Mouse (Mus musculus) embryo, embryonic 10 days (tissue): Measurements from ENCODE around the gene Filip1.
A peak's percentile ranks its signal among the peaks of the same experiment; 100 is the strongest.
"Not testable (repeated sequence)": the region's sequence is repeated elsewhere in the genome, so short reads cannot be mapped to it uniquely, and the experiment has no call there.

ENCODE experiments used
- DNase-seq: peaks from one replicate; pipeline ENCODE4 v3.0.0-alpha.2; 2015; ENCODE audit warnings: low spot score

The Filip1 gene

DNA sequence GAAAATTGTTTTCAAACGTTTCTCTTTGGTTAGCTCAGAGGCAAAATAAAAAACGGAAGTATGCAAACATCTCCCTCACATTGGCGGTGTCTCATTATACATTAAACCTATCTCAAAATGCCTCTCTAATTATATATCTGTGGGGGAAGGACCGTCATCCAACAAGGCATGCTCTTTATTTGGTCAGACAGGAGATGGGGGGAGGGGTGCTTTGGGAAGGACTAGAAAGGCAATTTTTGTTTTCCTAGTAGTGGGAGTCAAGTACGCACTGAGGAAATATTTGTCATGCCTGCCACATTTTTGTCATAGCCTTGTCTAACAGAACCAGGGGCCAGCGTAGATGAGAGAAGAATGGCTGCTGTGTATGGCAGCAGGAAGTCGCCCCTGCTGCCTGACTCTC is at the start of gene Filip1:
TSS of gene Filip1 (minus strand) at position 101 of the 400 bp plus-strand sequence.
- no peak for DNase-seq

DNA sequence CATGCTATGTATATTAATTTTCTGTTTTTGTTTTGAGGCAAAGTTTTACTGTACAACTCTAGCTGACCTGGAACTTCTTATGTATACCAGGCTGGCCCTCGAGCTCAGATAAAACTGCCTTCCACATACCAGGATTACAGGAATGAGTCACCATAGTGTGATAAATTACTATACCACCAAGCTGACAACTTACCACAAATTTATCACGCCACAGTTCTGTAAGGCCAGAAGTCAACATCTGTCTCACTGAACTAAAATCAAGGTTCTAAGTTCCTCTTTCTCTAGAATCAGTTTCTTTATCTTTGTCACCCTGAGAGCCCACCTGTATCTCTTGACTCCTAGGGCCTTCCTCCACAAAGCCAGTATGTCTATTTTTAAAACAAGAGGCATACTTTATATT is 45.0 kb upstream of the Filip1 start:
- DNase-seq = no peak

DNA sequence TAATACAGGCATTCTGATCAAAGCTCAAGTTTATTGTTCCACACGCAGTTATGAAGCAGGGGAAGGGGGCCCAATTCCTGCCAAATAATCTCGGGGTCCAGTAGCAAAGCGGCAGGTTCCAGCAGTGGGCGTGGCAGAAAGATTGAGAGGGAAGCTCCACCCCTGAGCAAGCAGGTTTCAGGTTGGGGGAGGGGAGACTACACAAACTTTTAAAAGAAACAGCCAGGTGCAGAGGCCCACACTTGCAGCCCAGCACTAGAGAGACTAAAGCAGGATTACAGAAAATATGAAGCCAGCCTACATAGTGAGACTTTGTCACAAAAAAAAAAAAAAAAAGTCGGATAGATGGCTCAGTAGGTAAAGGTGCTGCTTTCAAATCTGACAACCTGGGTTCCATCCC is 40.3 kb upstream of the Filip1 start:
- DNase-seq = no peak

DNA sequence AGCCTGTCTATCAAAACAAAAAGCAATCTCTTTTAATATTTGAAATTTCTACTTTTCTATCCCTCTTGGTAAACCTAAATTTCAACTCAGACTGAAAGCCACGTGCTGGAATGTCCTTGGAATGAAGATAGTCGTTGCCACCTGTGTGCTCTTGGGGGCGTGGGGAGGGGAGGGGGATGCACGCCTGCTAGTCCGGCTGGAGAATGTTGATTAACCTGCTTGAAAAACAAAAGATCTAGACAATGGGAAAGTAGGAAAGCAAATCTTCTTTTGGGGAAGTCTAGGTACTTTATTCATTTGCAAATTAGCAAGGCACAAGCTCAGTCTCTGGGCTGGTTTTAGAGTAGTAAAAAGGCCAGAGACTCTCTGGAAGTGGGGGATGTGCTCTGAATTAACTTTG is 36.6 kb upstream of the Filip1 start:
- DNase-seq = not testable (repeated sequence)

DNA sequence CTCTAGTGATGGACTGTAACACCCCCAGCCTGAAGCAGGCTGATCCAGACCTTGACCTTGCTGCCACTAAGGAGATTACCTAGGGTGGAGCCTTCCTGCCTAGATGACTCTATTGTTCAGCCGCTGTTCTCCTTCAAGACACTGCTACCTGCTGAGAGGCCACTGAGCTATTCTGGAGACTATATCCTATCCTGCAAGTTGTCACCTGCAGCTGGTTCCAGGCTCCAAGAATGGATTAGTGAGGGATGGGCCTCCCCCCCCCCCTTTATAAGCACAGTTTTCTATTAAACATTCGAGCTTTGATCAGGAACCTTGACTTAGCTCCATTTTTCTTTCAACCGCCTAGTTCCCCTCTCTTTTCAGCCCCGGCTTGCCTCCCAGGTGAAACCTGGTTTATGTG is 31.6 kb upstream of the Filip1 start:
- DNase-seq = not testable (repeated sequence)

DNA sequence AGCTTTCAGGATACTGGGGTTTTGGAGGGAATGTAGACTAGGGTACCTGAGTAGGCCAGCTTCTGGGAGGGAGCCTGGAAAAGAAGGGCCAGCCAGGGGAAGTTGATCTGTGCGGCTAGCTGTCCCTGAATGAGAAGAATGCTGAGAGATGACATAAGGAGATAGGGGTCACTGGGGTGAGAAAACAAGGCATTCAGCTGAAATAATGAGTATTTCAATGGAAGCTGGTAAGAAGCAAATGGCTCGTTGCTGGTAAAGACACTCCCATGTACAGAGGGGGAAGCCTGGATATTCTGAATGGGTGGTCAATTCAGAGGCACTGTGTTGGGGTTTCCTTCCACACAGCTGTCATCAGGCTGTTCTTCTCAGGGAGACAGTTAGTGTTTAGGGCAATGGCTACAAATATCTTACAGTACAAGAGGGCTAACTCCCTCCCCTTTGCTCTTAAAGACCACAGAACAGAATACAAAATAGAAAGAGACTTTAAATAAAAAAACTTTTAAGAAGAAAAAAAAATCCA is 26.7 kb upstream of the Filip1 start:
- peak; percentile 54 for DNase-seq

DNA sequence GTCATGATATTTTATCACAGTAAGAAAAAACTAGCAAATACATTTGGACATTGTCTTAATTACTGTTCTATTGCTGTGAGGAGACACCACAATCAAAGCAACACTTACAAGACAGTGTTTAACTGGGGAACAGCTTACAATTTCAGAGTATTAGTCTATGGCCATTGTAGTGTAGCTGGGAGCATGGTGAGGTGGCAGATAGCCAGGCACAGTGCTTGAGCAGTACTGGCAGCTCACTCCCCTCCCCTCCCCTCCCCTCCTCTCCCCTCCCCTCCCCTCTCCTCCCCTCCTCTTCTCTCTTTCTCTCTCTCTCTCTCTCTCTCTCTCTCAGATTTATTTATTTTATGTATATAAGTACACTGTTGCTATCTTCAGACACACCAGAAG is 25.3 kb upstream of the Filip1 start:
- DNase-seq = no peak

DNA sequence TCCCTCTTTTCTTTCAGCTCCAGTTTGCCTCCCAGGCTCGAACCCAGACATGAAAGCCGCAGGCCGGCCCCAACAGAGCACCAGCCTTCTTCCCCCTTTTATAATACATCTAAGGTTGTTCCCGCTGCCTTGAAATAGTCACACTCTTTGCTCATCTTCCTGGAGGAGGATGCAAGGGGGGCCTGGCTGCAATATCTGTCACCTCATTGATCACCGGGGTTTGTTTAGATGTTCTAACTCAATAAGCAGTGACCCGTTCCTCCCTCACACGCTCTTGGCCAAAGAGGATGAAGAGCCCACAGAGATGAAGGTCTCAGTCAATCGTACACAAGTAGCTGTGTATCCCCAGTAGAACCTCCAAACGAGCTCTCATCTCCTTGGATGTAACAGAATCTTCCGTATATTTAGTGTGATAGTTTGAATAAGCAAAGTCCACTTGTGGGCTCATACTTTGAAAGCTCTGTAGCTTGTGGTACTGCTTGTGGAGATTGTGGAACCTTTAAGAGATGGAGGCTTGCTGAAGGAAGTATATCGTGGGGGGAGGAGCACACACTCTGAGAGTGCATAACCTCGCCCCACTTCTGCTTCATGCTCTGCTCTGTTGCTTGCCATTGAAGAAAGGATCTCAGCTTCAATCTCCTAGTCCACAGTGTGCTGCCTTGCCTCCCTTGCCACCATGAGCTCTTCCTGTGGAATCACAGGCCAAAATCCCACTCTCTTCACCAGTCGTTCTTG is 24.8 kb upstream of the Filip1 start:
- DNase-seq = no peak

DNA sequence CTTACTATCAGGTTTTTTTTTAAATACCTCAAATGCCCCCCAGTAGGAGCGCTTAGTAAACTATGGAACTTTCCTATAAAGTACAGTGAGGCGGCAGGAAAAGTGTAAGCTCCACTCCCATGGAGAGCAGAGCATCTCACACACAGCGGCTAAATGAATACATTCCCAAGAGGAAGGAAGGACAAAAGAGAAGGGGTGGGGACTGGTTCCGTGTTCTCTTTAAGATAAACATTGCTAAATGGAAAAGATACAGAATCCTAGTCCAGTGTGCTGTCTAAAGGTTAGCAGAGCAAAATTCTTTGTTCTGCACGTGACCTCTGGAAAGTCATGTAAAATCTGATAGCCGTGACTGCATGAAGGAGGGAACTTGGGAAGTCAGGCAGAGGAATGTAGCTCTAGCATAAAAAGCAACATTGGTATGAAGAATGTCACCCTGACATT is 13.9 kb upstream of the Filip1 start:
- DNase-seq = peak; percentile 2

DNA sequence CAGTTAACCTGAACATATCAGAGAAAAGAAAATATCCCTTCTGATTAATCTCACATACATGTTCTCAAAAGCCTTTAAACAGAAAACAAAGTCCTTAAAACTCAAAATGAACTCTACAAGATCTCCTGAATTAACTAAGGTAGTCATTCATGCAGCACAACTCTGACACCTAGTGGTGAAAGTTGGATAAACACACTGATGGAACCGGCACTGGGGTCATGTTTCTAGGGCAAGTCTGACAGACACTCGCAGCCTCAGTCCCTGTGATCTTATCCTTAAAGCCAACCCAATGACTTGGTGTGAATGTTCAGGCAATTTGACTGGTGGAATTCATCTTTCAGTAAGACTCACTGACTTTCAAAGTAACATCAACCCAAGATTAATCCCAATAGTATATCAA is 13.4 kb upstream of the Filip1 start:
- peak; percentile 89 for DNase-seq

DNA sequence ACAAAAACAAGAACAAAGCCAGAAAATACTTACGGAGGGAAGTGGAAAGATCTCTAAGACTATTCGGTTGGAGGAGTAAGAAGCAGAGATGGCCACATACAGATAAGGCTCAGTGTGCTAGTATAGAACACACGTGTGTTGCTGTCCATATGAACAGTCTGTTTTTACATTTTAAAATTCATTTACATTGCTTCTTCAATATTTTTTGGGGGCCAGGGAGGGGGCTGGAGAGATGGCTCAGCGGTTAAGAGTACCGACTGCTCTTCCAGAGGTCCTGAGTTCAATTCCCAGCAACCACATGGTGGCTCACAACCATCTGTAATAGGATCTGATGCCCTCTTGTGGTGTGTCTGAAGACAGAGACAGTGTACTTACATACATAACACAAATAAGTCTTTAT is 12.7 kb upstream of the Filip1 start:
- not testable (repeated sequence) for DNase-seq

DNA sequence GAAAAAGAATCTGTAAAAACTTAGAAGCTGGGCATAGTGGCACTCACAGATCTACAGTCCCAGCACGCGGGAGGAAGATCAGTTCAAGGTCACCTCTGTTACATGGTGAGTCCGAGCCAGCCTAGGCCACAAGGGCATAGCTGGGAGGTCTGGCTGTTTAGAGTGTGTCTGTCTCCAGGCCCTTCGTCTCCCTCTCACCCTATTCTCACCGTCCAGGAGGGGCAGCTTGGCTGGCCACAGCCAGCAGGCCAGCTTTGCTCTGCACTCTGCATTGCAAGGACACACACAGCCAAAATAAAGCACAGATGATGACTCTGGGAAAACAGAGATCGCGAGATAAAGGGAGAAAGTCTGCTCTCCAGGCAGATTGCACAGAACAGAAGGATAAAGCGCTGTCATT is 10.2 kb upstream of the Filip1 start:
- DNase-seq = no peak

DNA sequence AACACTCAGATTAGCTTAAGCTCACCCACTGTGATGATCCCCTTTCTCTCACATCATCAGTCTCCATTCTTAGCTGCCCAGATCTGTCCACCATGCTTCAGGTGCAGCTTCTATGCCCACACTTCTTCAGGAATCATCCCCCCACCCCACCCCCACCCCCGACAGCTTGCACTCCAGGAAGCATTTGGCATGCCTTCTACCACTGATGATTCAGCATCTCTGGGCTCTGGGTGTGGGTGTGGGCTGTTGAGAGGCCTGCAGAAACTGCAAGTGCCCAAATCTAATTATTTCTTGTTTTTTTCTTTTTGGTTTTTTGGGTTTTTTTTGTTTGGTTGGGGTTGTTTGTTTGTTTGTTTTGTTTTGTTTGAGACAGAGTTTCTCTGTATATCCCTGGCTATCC is 9.0 kb upstream of the Filip1 start:
- DNase-seq = no peak

DNA sequence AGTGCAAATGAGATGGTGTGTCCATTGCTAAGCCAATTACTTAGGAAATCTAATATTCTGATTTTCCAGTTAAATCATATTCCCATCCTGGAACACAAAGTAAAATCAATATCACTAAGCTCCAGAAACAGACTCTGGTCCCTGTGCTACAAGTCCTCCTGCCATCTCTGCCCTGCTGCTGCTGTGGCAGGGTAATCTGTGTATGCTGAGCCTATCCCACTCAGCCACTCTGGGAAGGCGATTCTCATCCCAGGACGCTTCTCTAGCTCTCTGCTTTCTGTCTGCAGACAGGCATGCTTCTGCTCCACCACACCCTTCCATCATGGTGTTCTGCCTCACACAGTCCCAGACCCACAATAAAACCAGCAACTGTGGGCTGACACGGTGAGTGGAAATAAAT is 7.8 kb upstream of the Filip1 start:
- DNase-seq = no peak

DNA sequence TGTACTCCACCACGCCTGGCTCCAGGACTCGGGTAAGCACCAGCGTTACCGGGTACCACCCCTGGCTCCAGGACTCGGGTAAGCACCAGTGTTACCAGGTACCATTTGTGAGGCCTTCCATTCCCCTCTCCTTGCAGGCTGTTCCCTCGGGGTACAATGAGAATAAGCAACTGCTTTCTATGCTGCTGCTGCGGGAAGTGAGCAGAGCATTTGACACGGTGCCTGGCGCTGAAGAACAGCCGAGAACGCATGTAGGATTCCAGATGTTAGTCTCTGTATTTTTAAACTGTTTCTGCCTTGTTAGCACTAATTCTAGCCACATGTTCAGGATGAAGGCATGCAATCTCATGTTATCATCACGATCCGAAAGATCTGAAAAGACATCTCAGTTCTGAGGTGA is 635 bp downstream of the Filip1 start:
- DNase-seq = no peak

DNA sequence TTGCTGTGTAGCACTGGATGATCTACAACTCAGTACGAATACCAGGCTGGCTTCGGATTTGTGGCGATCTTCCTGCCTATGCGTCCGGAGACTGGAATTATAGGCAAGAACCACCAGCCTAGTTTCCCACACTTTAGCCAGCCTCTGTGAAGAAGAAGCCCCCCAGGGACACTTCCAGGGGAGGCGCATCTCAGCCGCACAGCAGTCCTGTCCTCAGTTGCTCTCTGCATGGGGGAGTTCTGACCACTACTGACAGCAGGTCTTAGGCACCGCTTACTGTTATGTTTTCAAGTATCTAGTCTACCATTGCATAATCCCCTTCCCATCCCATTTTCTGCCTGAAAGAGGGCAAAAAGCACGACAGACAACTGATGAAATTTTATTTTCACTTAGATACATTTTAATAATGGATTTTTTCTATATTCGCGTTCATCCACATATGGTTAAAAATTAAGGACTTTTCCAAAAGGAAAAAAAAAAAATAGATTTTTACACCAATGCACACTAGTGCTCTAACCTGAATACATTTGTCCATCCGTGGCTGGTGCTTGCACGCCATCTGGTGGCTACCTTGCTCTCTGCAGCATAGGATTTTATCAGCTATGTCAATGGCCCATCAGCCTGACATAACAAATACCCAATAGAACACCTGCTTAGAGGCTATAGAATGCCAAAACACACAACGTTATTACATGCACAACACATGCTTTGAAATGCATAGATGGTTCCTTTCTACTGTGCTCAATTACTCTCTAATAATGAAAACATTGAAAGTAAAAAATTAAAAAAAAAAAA is 10.1 kb downstream of the Filip1 start:
- peak; percentile 92 for DNase-seq

DNA sequence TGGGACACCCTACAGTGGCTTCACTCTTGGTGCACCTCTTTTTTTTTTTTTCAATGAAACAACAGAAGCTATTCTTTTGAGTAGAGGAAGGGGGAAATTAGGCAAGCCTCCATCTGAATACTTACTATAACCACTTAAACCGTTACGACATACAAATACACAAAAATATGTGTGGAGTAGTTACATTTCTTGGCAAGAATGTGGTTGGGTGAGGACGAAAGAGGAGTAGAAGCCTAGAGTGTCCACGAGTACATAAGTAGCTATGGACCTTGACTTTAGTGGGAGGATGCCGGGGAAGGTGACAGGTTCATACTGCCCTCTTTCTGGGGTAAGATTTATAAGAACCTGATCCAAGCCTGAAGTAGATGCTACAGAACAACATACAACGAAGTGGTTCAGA is 15.4 kb downstream of the Filip1 start:
- DNase-seq = no peak

DNA sequence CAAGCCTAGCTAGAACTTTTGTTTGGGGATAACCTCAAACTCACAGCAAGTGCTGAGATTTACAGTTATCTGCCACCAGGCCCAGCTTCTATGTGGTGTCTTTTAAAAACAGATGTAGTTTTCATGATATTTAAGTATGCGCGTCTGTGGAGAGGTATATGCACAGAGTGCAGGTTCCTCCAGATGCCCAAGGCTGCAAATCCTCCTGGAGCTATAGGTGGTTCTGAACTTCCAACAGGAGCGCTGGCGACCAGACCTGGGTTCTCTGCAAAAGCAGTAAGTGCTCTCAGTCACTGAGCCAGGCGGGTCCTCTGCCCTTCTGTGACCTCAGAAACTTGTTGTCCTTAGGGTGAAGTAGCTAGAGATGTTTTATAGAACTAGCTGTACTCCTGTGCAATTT is 18.4 kb downstream of the Filip1 start:
- DNase-seq = no peak

DNA sequence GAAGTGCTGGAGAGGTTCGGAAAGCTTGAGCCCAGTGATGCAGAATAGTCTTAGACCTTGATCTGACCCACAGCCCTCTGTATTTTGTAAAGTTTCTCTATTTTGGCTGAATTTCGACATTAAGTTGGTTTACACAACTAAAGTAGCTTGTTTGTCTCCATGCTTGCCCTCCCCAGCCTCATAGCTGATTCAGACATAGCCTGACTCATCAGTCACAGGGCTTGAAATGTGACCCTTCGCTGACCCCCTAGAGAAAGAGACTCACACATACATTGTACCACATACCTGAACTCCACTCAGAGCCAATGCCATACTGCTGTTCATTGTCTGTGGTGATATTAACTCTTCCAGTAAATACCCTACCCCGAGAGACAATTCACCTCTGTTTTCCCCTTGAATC is 19.6 kb downstream of the Filip1 start:
- DNase-seq = no peak

DNA sequence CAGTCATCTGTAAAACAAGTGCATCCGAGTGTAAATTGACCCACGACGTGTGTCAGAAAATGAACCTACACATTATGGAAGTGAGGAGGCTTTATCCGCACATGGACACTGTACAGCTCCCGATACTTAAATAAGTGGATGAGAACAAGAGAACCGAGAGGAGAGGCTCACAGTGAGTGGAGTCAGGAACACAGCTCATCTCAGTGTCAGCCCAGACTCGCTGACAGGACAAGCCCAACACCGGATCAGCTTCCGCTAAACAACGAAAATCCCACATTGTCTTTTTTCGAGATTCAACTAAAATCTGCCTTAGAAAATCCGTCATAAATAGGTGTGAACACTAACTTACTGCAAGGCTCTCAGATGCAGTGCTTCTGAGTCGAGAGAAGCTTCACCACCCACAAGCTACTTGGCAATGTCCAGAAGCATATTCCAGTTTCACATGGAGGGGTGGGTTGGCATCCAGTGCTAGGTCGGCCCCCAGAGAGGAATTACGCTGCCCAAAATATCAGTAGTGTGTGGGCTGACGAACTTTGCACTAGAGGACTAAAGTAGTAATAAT is 22.1 kb downstream of the Filip1 start:
- no peak for DNase-seq

DNA sequence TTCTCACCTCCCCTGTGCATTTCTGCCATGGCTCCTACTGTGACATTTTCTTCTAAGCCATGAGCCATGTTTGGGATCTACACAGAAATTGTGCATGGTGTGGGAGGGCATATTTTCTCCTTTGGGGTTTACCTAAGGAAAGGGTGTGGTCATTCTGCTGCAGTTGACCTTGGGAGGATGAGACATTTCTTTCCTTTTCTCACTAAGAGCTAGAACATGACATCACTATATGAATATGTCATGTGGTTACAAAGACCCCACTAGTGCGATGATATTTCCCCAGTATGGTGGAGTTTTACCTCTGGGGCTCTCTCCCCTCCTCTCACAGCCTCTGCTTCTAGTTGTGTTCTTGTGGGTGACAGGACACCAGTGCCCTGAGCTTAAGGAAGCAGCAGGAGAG is 22.9 kb downstream of the Filip1 start:
- no peak for DNase-seq

DNA sequence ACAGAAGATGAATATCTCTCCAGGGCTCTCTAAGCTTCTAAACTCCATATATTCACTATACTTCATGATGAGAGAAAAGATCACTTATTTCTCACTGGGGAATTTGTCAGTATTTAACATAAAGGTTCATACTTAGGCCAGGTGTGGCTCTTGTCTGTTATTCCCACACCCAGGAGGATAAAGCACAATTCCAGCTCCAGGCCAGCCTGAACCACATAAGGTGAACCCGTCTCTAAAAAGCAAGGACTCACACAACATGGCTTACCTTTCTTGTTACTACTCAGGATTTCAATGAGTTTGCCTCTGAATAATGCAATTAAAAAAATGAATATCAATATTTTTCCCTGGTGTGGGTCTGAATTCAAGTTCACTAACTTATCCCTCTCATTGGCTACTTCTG is 23.6 kb downstream of the Filip1 start:
- no peak for DNase-seq

DNA sequence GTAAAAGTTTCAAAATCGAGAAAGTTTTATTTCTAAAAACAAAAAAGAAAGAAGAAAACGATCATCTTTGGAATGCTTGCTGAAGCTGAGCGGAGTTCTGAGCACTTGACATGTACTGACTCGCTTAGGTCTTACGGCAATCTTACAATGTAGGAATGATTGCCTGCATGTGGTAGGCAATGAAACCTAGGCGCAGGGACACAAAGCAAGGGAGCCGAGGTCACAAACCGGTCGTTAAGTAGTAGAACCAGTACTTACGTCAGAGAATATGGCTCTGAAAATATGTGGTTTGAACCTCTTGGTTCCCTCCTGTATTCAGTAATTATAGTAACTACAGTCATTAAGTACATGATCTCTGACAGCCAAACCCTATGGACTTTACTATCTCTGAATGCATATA is 29.4 kb downstream of the Filip1 start:
- DNase-seq = no peak
